Mouse (Mus musculus): ENCODE data around the gene Pola1. TPM values are rescaled to one million over a fixed set of nuclear protein-coding genes. Genes with fewer than 3 reads are reported as not detected.

Gene Pola1
- polyA plus RNA-seq, 1 experiment from 2014 or later = 5.1 TPM

GRCm38 (mm10) chrX:93285091-93285490 is 346.9 kb downstream of the Pola1 start:
- DNase-seq (ENCODE audit: low spot score) = peak; percentile 20
- no peak for ATAC-seq (ENCODE audit: low FRiP score)
- WGBS = 19% methylated on average over 10 of the region's 10 CpGs

GRCm38 (mm10) chrX:93281756-93282155 is 350.2 kb downstream of the Pola1 start:
- ATAC-seq (ENCODE audit: low FRiP score) = no peak

More at GRCm38 (mm10) chrX:93285091-93285490, 346.9 kb downstream of the Pola1 start:
- no peak overlapping the region for H3K4me3 ChIP-seq (replicated peaks; ENCODE audit: low read length)
- no peak overlapping the region for H3K4me2 ChIP-seq (replicated peaks)
- H3K36me3 ChIP-seq (replicated peaks; ENCODE audit: control insufficient read depth, insufficient read depth) = no peaks in the 10 kb centered on the region
- H3K4me1 ChIP-seq (replicated peaks; ENCODE audit: control insufficient read depth, insufficient read depth, low read length) = no peaks in the 10 kb centered on the region; the same call in 1 of the 2 replicates
- H3K9me3 ChIP-seq (ENCODE audit: control insufficient read depth, low read length) = no peaks in the 10 kb centered on the region
- no peak overlapping the region for H3K27ac ChIP-seq
- H3K9ac ChIP-seq = no peak overlapping the region
- peaks cover 77% of the 10 kb centered on the region for H3K27me3 ChIP-seq (ENCODE audit: control insufficient read depth, insufficient read depth, low read length)

GRCm38 (mm10) chrX:93281028-93281723 is 350.8 kb downstream of the Pola1 start:
- Histone ChIP-seq H3K9me3 (ENCODE audit: control insufficient read depth, low read length) (no peaks in the 10 kb centered on the region), H3K27ac (no peak overlapping the region), H3K36me3 (replicated peaks; ENCODE audit: control insufficient read depth, insufficient read depth) (no peaks in the 10 kb centered on the region), H3K4me2 (replicated peaks) (0 out of 2 replicates have a peak overlapping the region, but pooled peaks have one; percentile 17), H3K4me1 (replicated peaks; ENCODE audit: control insufficient read depth, insufficient read depth, low read length) (no peaks in the 10 kb centered on the region), H3K9ac (no peak overlapping the region), H3K27me3 (ENCODE audit: control insufficient read depth, insufficient read depth, low read length) (peaks cover 70% of the 10 kb centered on the region), H3K4me3 (replicated peaks; ENCODE audit: low read length) (no peak overlapping the region)
- DNase-seq (ENCODE audit: low spot score) (peak; percentile 62), ATAC-seq (ENCODE audit: low FRiP score) (peak; percentile 42; the same call in 1 of the 2 replicates)
- WGBS = 18% methylated on average over 23 of the region's 23 CpGs

More at GRCm38 (mm10) chrX:93281756-93282155, 350.2 kb downstream of the Pola1 start:
- H3K36me3 ChIP-seq (replicated peaks; ENCODE audit: control insufficient read depth, insufficient read depth) = no peaks in the 10 kb centered on the region
- 19% methylated on average over 5 of the region's 5 CpGs for WGBS
- H3K27me3 ChIP-seq (ENCODE audit: control insufficient read depth, insufficient read depth, low read length) = peaks cover 76% of the 10 kb centered on the region
- H3K27ac ChIP-seq = no peak overlapping the region
- H3K4me1 ChIP-seq (replicated peaks; ENCODE audit: control insufficient read depth, insufficient read depth, low read length) = no peaks in the 10 kb centered on the region
- H3K4me2 ChIP-seq (replicated peaks) = 0 out of 2 replicates have a peak overlapping the region, but pooled peaks have one; percentile 17
- peak; percentile 17 for DNase-seq (ENCODE audit: low spot score)
- no peaks in the 10 kb centered on the region for H3K9me3 ChIP-seq (ENCODE audit: control insufficient read depth, low read length)
- H3K9ac ChIP-seq = no peak overlapping the region
- H3K4me3 ChIP-seq (replicated peaks; ENCODE audit: low read length) = no peak overlapping the region

DNA sequence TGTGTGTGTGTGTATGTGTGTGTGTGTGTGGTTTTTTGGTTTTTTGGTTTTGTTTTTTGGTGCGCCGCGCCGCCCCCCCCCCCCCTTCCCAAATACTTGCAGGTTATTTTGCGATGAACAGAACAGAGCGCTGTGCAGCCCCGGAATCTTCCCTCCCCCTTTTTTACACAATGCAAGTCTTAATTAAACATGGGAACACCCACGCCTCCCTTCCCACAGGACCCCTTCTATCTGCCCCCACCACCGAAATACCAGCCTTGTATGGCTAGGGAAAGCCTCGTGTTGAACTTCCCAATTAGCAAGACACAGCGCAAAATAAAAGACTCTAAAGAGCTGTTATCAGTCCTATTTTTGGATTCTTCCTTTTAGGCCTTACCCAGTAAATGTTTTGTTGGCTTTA is 352.0 kb downstream of the Pola1 start:
- DNase-seq (ENCODE audit: low spot score) (no peak), ATAC-seq (ENCODE audit: low FRiP score) (no peak)
- H3K27me3 ChIP-seq (ENCODE audit: control insufficient read depth, insufficient read depth, low read length) = peaks cover 58% of the 10 kb centered on the region
- H3K4me2 ChIP-seq (replicated peaks) = no peak overlapping the region
- no peaks in the 10 kb centered on the region for H3K9me3 ChIP-seq (ENCODE audit: control insufficient read depth, low read length)
- no peak overlapping the region for H3K27ac ChIP-seq
- H3K4me3 ChIP-seq (replicated peaks; ENCODE audit: low read length) = no peak overlapping the region
- no peaks in the 10 kb centered on the region for H3K4me1 ChIP-seq (replicated peaks; ENCODE audit: control insufficient read depth, insufficient read depth, low read length)
- H3K9ac ChIP-seq = no peak overlapping the region
- no peaks in the 10 kb centered on the region for H3K36me3 ChIP-seq (replicated peaks; ENCODE audit: control insufficient read depth, insufficient read depth)
- WGBS = 25% methylated on average over 5 of the region's 11 CpGs

GRCm38 (mm10) chrX:93275689-93276088 is 356.3 kb downstream of the Pola1 start:
- Histone ChIP-seq H3K27me3 (ENCODE audit: control insufficient read depth, insufficient read depth, low read length) (peaks cover 20% of the 10 kb centered on the region), H3K9ac (no peak overlapping the region), H3K4me2 (replicated peaks) (no peak overlapping the region), H3K36me3 (replicated peaks; ENCODE audit: control insufficient read depth, insufficient read depth) (no peaks in the 10 kb centered on the region), H3K27ac (no peak overlapping the region), H3K9me3 (ENCODE audit: control insufficient read depth, low read length) (no peaks in the 10 kb centered on the region), H3K4me1 (replicated peaks; ENCODE audit: control insufficient read depth, insufficient read depth, low read length) (no peaks in the 10 kb centered on the region), H3K4me3 (replicated peaks; ENCODE audit: low read length) (no peak overlapping the region)
- ATAC-seq (ENCODE audit: low FRiP score) = no peak
- WGBS = 47% methylated on average over 3 of the region's 3 CpGs
- DNase-seq (ENCODE audit: low spot score) = no peak

Other genes starting within 250 kb of the Pola1 start
- gene Pcyt1b, start 22.7 kb upstream of the Pola1 start, polyA plus RNA-seq (2014; fragmentation: Nextera tagmentation; extraction: Ambion mirVana) = 19.5 and 19.7 TPM in 2 replicates
- gene Pdk3, start 200.0 kb upstream of the Pola1 start, polyA plus RNA-seq (2014; fragmentation: Nextera tagmentation; extraction: Ambion mirVana) = 25.6 and 27.8 TPM in 2 replicates

All from hindbrain, embryonic 14.5 days (tissue).